Mouse (Mus musculus): Measurements from ENCODE around the gene Zfp329.

Gene Zfp329

GRCm38 (mm10) chr7:12818521-12819295 is at the start of gene Zfp329:
TSS of gene Zfp329 (minus strand) at chr7:12818858.
- WGBS, result 1% methylated on average over 40 of the region's 40 CpGs

- WGBS, result 96% methylated on average over 4 of the region's 4 CpGs
Observed at GRCm38 (mm10) chr7:12835779-12836178, 17.1 kb upstream of the Zfp329 start.

GRCm38 (mm10) chr7:12835193-12835671 is 16.6 kb upstream of the Zfp329 start:
- WGBS, result 8% methylated on average over 13 of the region's 13 CpGs

- 2% methylated on average over 47 of the region's 47 CpGs for WGBS
Observed at GRCm38 (mm10) chr7:12834162-12835120, 15.8 kb upstream of the Zfp329 start, which contains the start of gene Zfp110. TSS of gene Zfp110 (plus strand) at chr7:12834761.

GRCm38 (mm10) chr7:12815566-12815965 is 3.1 kb downstream of the Zfp329 start:
- 97% methylated on average over 8 of the region's 8 CpGs for WGBS

- WGBS, result 1% methylated on average over 16 of the region's 16 CpGs
Observed at GRCm38 (mm10) chr7:12803727-12804071, 15.0 kb downstream of the Zfp329 start.

- 3% methylated on average over 31 of the region's 31 CpGs for WGBS
Observed at GRCm38 (mm10) chr7:12802866-12803726, 15.6 kb downstream of the Zfp329 start, which contains the start of gene Zscan18. TSS of gene Zscan18 (minus strand) at chr7:12803635.

GRCm38 (mm10) chr7:12799554-12799953 is 19.1 kb downstream of the Zfp329 start:
- WGBS, result 76% methylated on average over 1 of the region's 1 CpGs

- WGBS, result 70% methylated on average over 2 of the region's 2 CpGs
Observed at GRCm38 (mm10) chr7:12797971-12798370, 20.7 kb downstream of the Zfp329 start.

GRCm38 (mm10) chr7:12792624-12793023 is 26.0 kb downstream of the Zfp329 start:
- WGBS, result 84% methylated on average over 11 of the region's 11 CpGs

- WGBS, result 23% methylated on average over 5 of the region's 5 CpGs
Observed at GRCm38 (mm10) chr7:12788025-12788424, 30.6 kb downstream of the Zfp329 start.

- WGBS, result 58% methylated on average over 6 of the region's 6 CpGs
Observed at GRCm38 (mm10) chr7:12787333-12787732, 31.3 kb downstream of the Zfp329 start.

- WGBS, result under 1% methylated on average over 57 of the region's 57 CpGs
Observed at GRCm38 (mm10) chr7:12780151-12780830, 38.4 kb downstream of the Zfp329 start.

GRCm38 (mm10) chr7:12779782-12780150 is 38.9 kb downstream of the Zfp329 start:
- WGBS, result 18% methylated on average over 10 of the region's 10 CpGs

GRCm38 (mm10) chr7:12779141-12779540 is 39.5 kb downstream of the Zfp329 start:
- WGBS, result 48% methylated on average over 5 of the region's 5 CpGs

- 54% methylated on average over 1 of the region's 1 CpGs for WGBS
Observed at GRCm38 (mm10) chr7:12774606-12775005, 44.1 kb downstream of the Zfp329 start.

- WGBS, result 63% methylated on average over 9 of the region's 9 CpGs
Observed at GRCm38 (mm10) chr7:12774111-12774510, 44.5 kb downstream of the Zfp329 start.

All from cerebral cortex, adult 2 months (tissue).